Mouse (Mus musculus) cerebellum, adult 2 months (tissue): ENCODE results near the gene Smtnl2.

Experiments
- CTCF ChIP-seq: fragments of 200-500 bp; IDR thresholded peaks from 2 replicates; pipeline ENCODE4 v1.5.1; 2011; ENCODE audit warnings: low read depth, mild to moderate bottlenecking, control low read depth, low read length, moderate library complexity, borderline replicate concordance; ENCODE audit not compliant: insufficient read depth
- POLR2A ChIP-seq: fragments of 200-500 bp; IDR thresholded peaks from 2 replicates; pipeline ENCODE4 v1.6.1; 2011; ENCODE audit warnings: low read length, control low read depth, borderline replicate concordance; ENCODE audit not compliant: insufficient read depth

DNA sequence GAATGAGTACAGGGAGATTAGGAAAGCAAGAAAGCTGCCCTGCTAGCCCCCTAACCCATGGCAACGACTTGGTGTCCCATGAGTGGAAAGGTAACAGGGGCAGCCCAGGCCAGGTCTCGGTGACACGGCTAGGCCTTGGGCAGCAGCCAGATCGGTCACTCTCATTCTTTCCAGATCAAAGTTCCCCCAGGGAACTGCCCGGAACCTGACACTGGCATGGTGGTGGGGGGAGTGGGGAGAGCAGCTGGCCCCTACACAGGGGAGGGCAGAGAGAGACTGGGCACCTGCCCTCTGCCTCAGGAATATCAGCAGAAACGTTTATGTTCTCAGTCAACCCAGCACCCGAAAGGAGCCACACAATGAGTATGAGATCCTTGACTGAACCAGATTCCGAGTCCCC, 6.7 kb upstream of the Smtnl2 start:
- no peak for TF ChIP-seq POLR2A
- no peak for TF ChIP-seq CTCF
